Mouse (Mus musculus): ENCODE data around the gene Mfap5. TPM values are rescaled to one million over a fixed set of nuclear protein-coding genes. Genes with fewer than 3 reads are reported as not detected.
"Not testable (repeated sequence)": the region's sequence is repeated elsewhere in the genome, so short reads cannot be mapped to it uniquely, and the experiment has no call there.

Mfap5 gene
- total RNA-seq, 2 experiments from 2014 or later, result 53.9 to 57.8 TPM

GRCm38 (mm10) chr6:122512914-122513878, 7.6 kb downstream of the Mfap5 start:
- DNase-seq, result no peak

- DNase-seq, result no peak
Measured at GRCm38 (mm10) chr6:122514312-122514711, 8.7 kb downstream of the Mfap5 start.

- not testable (repeated sequence) for DNase-seq
Measured at GRCm38 (mm10) chr6:122515762-122516161, 10.1 kb downstream of the Mfap5 start.

- no peak for DNase-seq
Measured at GRCm38 (mm10) chr6:122517668-122518067, 12.0 kb downstream of the Mfap5 start.

- DNase-seq, result peak; percentile 18
Measured at GRCm38 (mm10) chr6:122519384-122519783, 13.7 kb downstream of the Mfap5 start.

- DNase-seq, result peak; percentile 17
Measured at GRCm38 (mm10) chr6:122522595-122522994, 16.9 kb downstream of the Mfap5 start.

- no peak for DNase-seq
Measured at GRCm38 (mm10) chr6:122523289-122523688, 17.6 kb downstream of the Mfap5 start.

- DNase-seq, result no peak
Measured at GRCm38 (mm10) chr6:122527596-122527995, 22.0 kb downstream of the Mfap5 start.

- DNase-seq, result no peak
Measured at GRCm38 (mm10) chr6:122528136-122528535, 22.5 kb downstream of the Mfap5 start.

GRCm38 (mm10) chr6:122531466-122532174, 26.0 kb downstream of the Mfap5 start:
- no peak for DNase-seq

- DNase-seq, result peak; percentile 32
Measured at GRCm38 (mm10) chr6:122532883-122533302, 27.2 kb downstream of the Mfap5 start.

GRCm38 (mm10) chr6:122534032-122534431, 28.4 kb downstream of the Mfap5 start:
- DNase-seq, result no peak

GRCm38 (mm10) chr6:122539564-122539963, 33.9 kb downstream of the Mfap5 start:
- no peak for DNase-seq

GRCm38 (mm10) chr6:122542459-122542858, 36.8 kb downstream of the Mfap5 start:
- not testable (repeated sequence) for DNase-seq

GRCm38 (mm10) chr6:122543574-122543973, 37.9 kb downstream of the Mfap5 start:
- no peak for DNase-seq

GRCm38 (mm10) chr6:122544672-122545071, 39.0 kb downstream of the Mfap5 start:
- no peak for DNase-seq

GRCm38 (mm10) chr6:122545289-122545882, 39.7 kb downstream of the Mfap5 start:
- no peak for DNase-seq

GRCm38 (mm10) chr6:122545948-122546347, 40.3 kb downstream of the Mfap5 start:
- no peak for DNase-seq

- no peak for DNase-seq
Measured at GRCm38 (mm10) chr6:122553606-122554005, 48.0 kb downstream of the Mfap5 start, which contains the start of gene Aicda. Gene Aicda (plus strand): TSS chr6:122553801.

GRCm38 (mm10) chr6:122554102-122554501, 48.5 kb downstream of the Mfap5 start:
- no peak for DNase-seq

- no peak for DNase-seq
Measured at GRCm38 (mm10) chr6:122555266-122555665, 49.6 kb downstream of the Mfap5 start.

GRCm38 (mm10) chr6:122556959-122557561, 51.4 kb downstream of the Mfap5 start:
- peak; percentile 77 for DNase-seq

Measured in adrenal gland, postnatal 10 days (tissue).